In the genomic region with DNA sequence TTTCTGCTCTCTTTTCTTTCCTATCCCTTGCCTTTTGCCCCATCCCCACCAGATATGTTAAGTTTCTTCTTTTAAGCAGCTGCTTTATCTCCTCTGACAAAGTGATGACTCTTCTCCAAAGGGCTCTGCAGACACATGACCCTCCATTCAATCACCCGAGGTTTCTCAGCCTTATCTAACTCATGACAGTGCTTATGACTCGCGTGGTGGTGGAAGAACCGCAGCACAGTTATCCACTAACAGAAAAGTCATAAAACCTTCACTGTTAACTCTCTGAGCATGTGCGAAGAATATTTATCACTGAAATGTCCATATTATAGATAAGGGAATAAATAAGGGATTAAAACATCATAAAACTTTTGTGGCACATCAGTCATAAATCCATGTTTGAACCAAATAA, we compare ENCODE assay signal across 26 mouse cellular contexts.
DNase-seq lines count a peak whose midpoint lies in the region; ATAC-seq and TF ChIP-seq lines count a peak whose summit lies in the region.
"Had no signal": no experiment of that assay in that cellular context is flagged by ENCODE, and none has a peak within 500 bp of the region (broad histone marks: within the 10 kb centered on the region; RNA-seq: fewer than 3 reads in every experiment).

No protein-coding gene starts in this region.

- no peak overlapping the region for H3K4me2 ChIP-seq in forebrain, embryonic 11.5 days (ENCODE audit: low read depth, low read length, severe bottlenecking)
- no peak overlapping the region for H3K4me2 ChIP-seq in forebrain, embryonic 16.5 days (ENCODE audit: low read length)
- H3K4me2 ChIP-seq: embryonic facial prominence, embryonic 13.5 days; forebrain, embryonic 13.5 days; liver, embryonic 15.5 days; lung, embryonic 15.5 days had no signal

- TF ChIP-seq CTCF in kidney, adult 2 months (conservative IDR thresholded peaks at IDR 0.05; ENCODE audit: insufficient read depth, insufficient read length, low read depth, low read length), result no peak
- TF ChIP-seq CTCF in G1E (IDR thresholded peaks at IDR 0.05; ENCODE audit: low read depth, low read length), result no peak

- H3K36me3 ChIP-seq in kidney, adult 2 months (ENCODE audit: control insufficient read depth, insufficient read depth, low read length), result no peaks in the 10 kb centered on the region
- no peaks in the 10 kb centered on the region for H3K36me3 ChIP-seq in G1E (replicated peaks)
- H3K36me3 ChIP-seq in forebrain, embryonic 11.5 days (ENCODE audit: control insufficient read depth, insufficient read depth, low read length), result no peaks in the 10 kb centered on the region
- no peaks in the 10 kb centered on the region for H3K36me3 ChIP-seq in forebrain, embryonic 16.5 days (ENCODE audit: control insufficient read depth, insufficient read depth)
- H3K36me3 ChIP-seq: embryonic facial prominence, embryonic 13.5 days; limb, embryonic 10.5 days; liver, embryonic 15.5 days; lung, embryonic 15.5 days had no signal

- no peak overlapping the region for H3K4me3 ChIP-seq in kidney, adult 2 months (ENCODE audit: insufficient read depth, low read depth, low read length)
- H3K4me3 ChIP-seq in G1E (ENCODE audit: low read depth, low read length), result no peak overlapping the region
- H3K4me3 ChIP-seq in forebrain, embryonic 11.5 days (ENCODE audit: low read depth, low read length), result no peak overlapping the region
- H3K4me3 ChIP-seq in forebrain, embryonic 16.5 days (replicated peaks; ENCODE audit: low read length), result no peak overlapping the region
- H3K4me3 ChIP-seq: embryonic facial prominence, embryonic 13.5 days; erythroblast, embryonic 14.5 days; forebrain, embryonic 13.5 days; gastrocnemius, adult 2 months; limb, embryonic 10.5 days; liver, embryonic 15.5 days; lung, embryonic 15.5 days had no signal

- peak; percentile 97 for ATAC-seq in G1E (ENCODE audit: extremely low read depth, insufficient number of reproducible peaks, low FRiP score, poor library complexity, severe bottlenecking)
- ATAC-seq in forebrain, embryonic 11.5 days (replicated peaks; ENCODE audit: low FRiP score), result no peak
- no peak for ATAC-seq in forebrain, embryonic 16.5 days
- ATAC-seq: activated CD4-positive, CD25-positive, alpha-beta regulatory T cell, adult 4 months; forebrain, embryonic 13.5 days; hindbrain, postnatal 0 days had no signal

- no peak overlapping the region for H3K9ac ChIP-seq in forebrain, embryonic 11.5 days (ENCODE audit: low read length)
- H3K9ac ChIP-seq in forebrain, embryonic 16.5 days (replicated peaks; ENCODE audit: low read depth, low read length), result no peak overlapping the region
- H3K9ac ChIP-seq: embryonic facial prominence, embryonic 13.5 days; forebrain, embryonic 13.5 days; liver, embryonic 15.5 days; lung, embryonic 15.5 days had no signal

- no peak for TF ChIP-seq POLR2A in kidney, adult 2 months (IDR thresholded peaks at IDR 0.05; ENCODE audit: low read depth, low read length)

- 54% methylated on average over 5 of the region's 5 CpGs for WGBS in kidney, adult 2 months
- 84% methylated on average over 5 of the region's 5 CpGs for WGBS in forebrain, embryonic 11.5 days
- 92% methylated on average over 5 of the region's 5 CpGs for whole genome bisulfite sequencing in forebrain, embryonic 16.5 days

- H3K27ac ChIP-seq in kidney, adult 2 months (ENCODE audit: insufficient read depth, low read depth, low read length), result no peak overlapping the region
- no peak overlapping the region for H3K27ac ChIP-seq in forebrain, embryonic 11.5 days (ENCODE audit: low read depth, low read length)
- H3K27ac ChIP-seq in forebrain, embryonic 16.5 days (ENCODE audit: low read length), result no peak overlapping the region
- H3K27ac ChIP-seq: embryonic facial prominence, embryonic 13.5 days; forebrain, embryonic 13.5 days; gastrocnemius, adult 2 months; hindbrain, postnatal 0 days; limb, embryonic 10.5 days; liver, embryonic 15.5 days; lung, embryonic 15.5 days had no signal

- H3K9me3 ChIP-seq in G1E (replicated peaks), result no peaks in the 10 kb centered on the region
- H3K9me3 ChIP-seq in forebrain, embryonic 11.5 days (ENCODE audit: control insufficient read depth, low read length), result no peaks in the 10 kb centered on the region
- H3K9me3 ChIP-seq in forebrain, embryonic 16.5 days (ENCODE audit: control insufficient read depth, low read length), result no peaks in the 10 kb centered on the region
- H3K9me3 ChIP-seq: embryonic facial prominence, embryonic 13.5 days; forebrain, embryonic 13.5 days; limb, embryonic 10.5 days; liver, embryonic 15.5 days; lung, embryonic 15.5 days had no signal

- peak; percentile 5 for DNase-seq in kidney, adult 2 months
- no peak for DNase-seq in kidney, adult 18-20 months
- peak; percentile 36 for DNase-seq in G1E (ENCODE audit: low spot score)
- peak; percentile 11 to 20 for DNase-seq in adrenal gland, postnatal 36 days
- DNase-seq in kidney, postnatal 10 days, result peak; percentile 19
- DNase-seq in forebrain, embryonic 11.5 days (ENCODE audit: low spot score), result no peak
- DNase-seq: B cell, adult 2 months; cerebellum, adult 8-10 months; cerebellum, postnatal 36 days; embryo, embryonic 11 days; gastrocnemius, adult 2 months; liver; lung, postnatal 36 days; midbrain, embryonic 14.5 days; right cerebral cortex, postnatal 25 days; spleen, adult 18-20 months had no signal

- no peaks in the 10 kb centered on the region for H3K27me3 ChIP-seq in kidney, adult 2 months (replicated peaks; ENCODE audit: control insufficient read depth, insufficient read depth, low read length)
- H3K27me3 ChIP-seq in G1E (ENCODE audit: insufficient read depth, low read length), result no peaks in the 10 kb centered on the region
- H3K27me3 ChIP-seq in forebrain, embryonic 11.5 days (ENCODE audit: control insufficient read depth, insufficient read depth, low read length), result no peaks in the 10 kb centered on the region
- H3K27me3 ChIP-seq in forebrain, embryonic 16.5 days (replicated peaks; ENCODE audit: control insufficient read depth, insufficient read depth, low read length), result no peaks in the 10 kb centered on the region
- H3K27me3 ChIP-seq: CH12.LX; embryonic facial prominence, embryonic 13.5 days; forebrain, embryonic 13.5 days; liver, embryonic 15.5 days; lung, embryonic 15.5 days had no signal

- H3K4me1 ChIP-seq in kidney, adult 2 months (ENCODE audit: control insufficient read depth, insufficient read depth, low read length), result no peaks in the 10 kb centered on the region
- H3K4me1 ChIP-seq in G1E (ENCODE audit: insufficient read depth, low read depth, low read length), result peaks cover 22% of the 10 kb centered on the region
- no peaks in the 10 kb centered on the region for H3K4me1 ChIP-seq in forebrain, embryonic 11.5 days (replicated peaks; ENCODE audit: control insufficient read depth, insufficient read depth, low read length)
- no peaks in the 10 kb centered on the region for H3K4me1 ChIP-seq in forebrain, embryonic 16.5 days (replicated peaks; ENCODE audit: control insufficient read depth, insufficient read depth, low read length)
- H3K4me1 ChIP-seq: embryonic facial prominence, embryonic 13.5 days; forebrain, embryonic 13.5 days; limb, embryonic 10.5 days; liver, embryonic 15.5 days; lung, embryonic 15.5 days had no signal

Comparison
In these comparisons a context has a peak if more than half of its experiments do, and no peak if none do; other contexts are left out.
1. DNase-seq: peak in kidney, adult 2 months (single experiment), G1E (single experiment), adrenal gland, postnatal 36 days (2 of 2) and kidney, postnatal 10 days (single experiment); none in kidney, adult 18-20 months (single experiment) and forebrain, embryonic 11.5 days (single experiment).